15 mouse cellular contexts compared by ENCODE assay signal in genomic region chr16:71256175-71256574, GRCm38 (mm10).
DNase-seq lines count a peak whose midpoint lies in the region; ATAC-seq and TF ChIP-seq lines count a peak whose summit lies in the region.
"Had no signal": no experiment of that assay in that cellular context is flagged by ENCODE, and none has a peak within 500 bp of the region (broad histone marks: within the 10 kb centered on the region; RNA-seq: fewer than 3 reads in every experiment).

No protein-coding gene starts in this region.

- H3K4me1 ChIP-seq in forebrain, embryonic 14.5 days (ENCODE audit: control insufficient read depth, insufficient read depth, low read length): no peaks in the 10 kb centered on the region
- H3K4me1 ChIP-seq in forebrain, embryonic 16.5 days (replicated peaks; ENCODE audit: control insufficient read depth, insufficient read depth, low read length): no peaks in the 10 kb centered on the region
- no peaks in the 10 kb centered on the region for H3K4me1 ChIP-seq in liver, postnatal 0 days (ENCODE audit: insufficient read depth)
- H3K4me1 ChIP-seq: limb, embryonic 13.5 days had no signal

- 68% methylated on average over 2 of the region's 2 CpGs for WGBS in forebrain, embryonic 14.5 days
- WGBS in forebrain, embryonic 16.5 days: 68% methylated on average over 2 of the region's 2 CpGs
- 73% methylated on average over 2 of the region's 2 CpGs for WGBS in liver, postnatal 0 days (ENCODE audit: insufficient replicate concordance)

- intact Hi-C loops in left cerebral cortex, adult 2 months (cut with DNase I): loop anchor here (5.0 kb wide), 1 partner anchor 1721 kb away; no protein-coding TSS in a partner anchor

- H3K27ac ChIP-seq in forebrain, embryonic 14.5 days (ENCODE audit: low read depth, low read length): no peak overlapping the region
- no peak overlapping the region for H3K27ac ChIP-seq in forebrain, embryonic 16.5 days (ENCODE audit: low read length)
- no peak overlapping the region for H3K27ac ChIP-seq in left cerebral cortex, adult 2 months
- H3K27ac ChIP-seq in liver, postnatal 0 days (ENCODE audit: low read depth): no peak overlapping the region
- H3K27ac ChIP-seq: limb, embryonic 13.5 days had no signal

- H3K36me3 ChIP-seq in forebrain, embryonic 14.5 days (ENCODE audit: control insufficient read depth, insufficient read depth, low read length): no peaks in the 10 kb centered on the region
- H3K36me3 ChIP-seq in forebrain, embryonic 16.5 days (ENCODE audit: control insufficient read depth, insufficient read depth): no peaks in the 10 kb centered on the region
- no peaks in the 10 kb centered on the region for H3K36me3 ChIP-seq in liver, postnatal 0 days (replicated peaks; ENCODE audit: insufficient read depth, low read length)
- H3K36me3 ChIP-seq: limb, embryonic 13.5 days had no signal

- TF ChIP-seq CTCF in left cerebral cortex, adult 2 months (IDR thresholded peaks at IDR 0.05): peak; percentile 47
- TF ChIP-seq CTCF in liver, postnatal 0 days (IDR thresholded peaks at IDR 0.05; ENCODE audit: low read depth): no peak

- no peak overlapping the region for H3K4me2 ChIP-seq in forebrain, embryonic 14.5 days (ENCODE audit: low read length)
- no peak overlapping the region for H3K4me2 ChIP-seq in forebrain, embryonic 16.5 days (ENCODE audit: low read length)
- no peak overlapping the region for H3K4me2 ChIP-seq in liver, postnatal 0 days (ENCODE audit: low read depth, low read length)
- H3K4me2 ChIP-seq: limb, embryonic 13.5 days had no signal

- no peaks in the 10 kb centered on the region for H3K9me3 ChIP-seq in forebrain, embryonic 14.5 days (replicated peaks; ENCODE audit: control insufficient read depth, low read length)
- no peaks in the 10 kb centered on the region for H3K9me3 ChIP-seq in forebrain, embryonic 16.5 days (ENCODE audit: control insufficient read depth, low read length)
- H3K9me3 ChIP-seq in liver, postnatal 0 days (ENCODE audit: low read length): no peaks in the 10 kb centered on the region
- H3K9me3 ChIP-seq: limb, embryonic 13.5 days had no signal

- no peak overlapping the region for H3K9ac ChIP-seq in forebrain, embryonic 14.5 days (ENCODE audit: low read length)
- no peak overlapping the region for H3K9ac ChIP-seq in forebrain, embryonic 16.5 days (replicated peaks; ENCODE audit: low read depth, low read length)
- no peak overlapping the region for H3K9ac ChIP-seq in liver, postnatal 0 days (replicated peaks)
- H3K9ac ChIP-seq: limb, embryonic 13.5 days had no signal

- peak; percentile 63; the same call in 1 of the 2 replicates for ATAC-seq in forebrain, embryonic 14.5 days
- no peak for ATAC-seq in forebrain, embryonic 16.5 days
- no peak for ATAC-seq in liver, postnatal 0 days

- no peak for TF ChIP-seq EP300 in liver, postnatal 0 days (IDR thresholded peaks at IDR 0.05; ENCODE audit: low read depth)

- no peak overlapping the region for H3K4me3 ChIP-seq in forebrain, embryonic 14.5 days (ENCODE audit: low read depth, low read length)
- no peak overlapping the region for H3K4me3 ChIP-seq in forebrain, embryonic 16.5 days (replicated peaks; ENCODE audit: low read length)
- H3K4me3 ChIP-seq in left cerebral cortex, adult 2 months: no peak overlapping the region
- no peak overlapping the region for H3K4me3 ChIP-seq in liver, postnatal 0 days (ENCODE audit: low read depth, low read length)
- H3K4me3 ChIP-seq: limb, embryonic 13.5 days; myocyte had no signal

- peak; percentile 74 for DNase-seq in forebrain, embryonic 14.5 days (ENCODE audit: low spot score)
- no peak for DNase-seq in left cerebral cortex, adult 2 months (ENCODE audit: extremely low spot score in 1 of 2, low spot score in 2 of 2)
- no peak for DNase-seq in left cerebral cortex, adult 9 months (ENCODE audit: low spot score in 2 of 2)
- DNase-seq in right cerebral cortex, postnatal 4 days: peak; percentile 17
- DNase-seq in right cerebral cortex, adult 18-20 months: no peak
- DNase-seq in liver, postnatal 0 days: no peak
- DNase-seq in frontal cortex, postnatal 14 days (ENCODE audit: low spot score in 2 of 2): no peak
- DNase-seq: cerebellum, postnatal 25 days; heart, adult 11 months; kidney, adult 8-10 months; lung, adult 18-20 months; thymus, postnatal 14 days had no signal

- no peaks in the 10 kb centered on the region for H3K27me3 ChIP-seq in forebrain, embryonic 14.5 days (replicated peaks; ENCODE audit: control insufficient read depth, insufficient read depth, low read length)
- H3K27me3 ChIP-seq in forebrain, embryonic 16.5 days (replicated peaks; ENCODE audit: control insufficient read depth, insufficient read depth, low read length): no peaks in the 10 kb centered on the region
- no peaks in the 10 kb centered on the region for H3K27me3 ChIP-seq in liver, postnatal 0 days (ENCODE audit: insufficient read depth, low read length)
- H3K27me3 ChIP-seq: limb, embryonic 13.5 days had no signal

Comparison
In these comparisons a context has a peak if more than half of its experiments do, and no peak if none do; other contexts are left out.
1. DNase-seq: peak in forebrain, embryonic 14.5 days (single experiment) and right cerebral cortex, postnatal 4 days (single experiment); none in left cerebral cortex, adult 2 months (0 of 2), left cerebral cortex, adult 9 months (0 of 2), right cerebral cortex, adult 18-20 months (single experiment), liver, postnatal 0 days (single experiment) and frontal cortex, postnatal 14 days (0 of 2).